Mouse (Mus musculus) hindbrain, embryonic 16.5 days (tissue): ENCODE measurements around the gene Ptn. TPM values are rescaled to one million over a fixed set of nuclear protein-coding genes. Genes with fewer than 3 reads are reported as not detected.

Experiments used
- ATAC-seq: fragments of 200-750 bp; cut with Nextera tagmentation; 2 replicates; pipeline ENCODE4 v1.8.0; 2017; ENCODE audit warnings: moderate TSS enrichment, moderate library complexity
- H3K27ac ChIP-seq: fragments of 300-500 bp; sonication (generic); 2 replicates; pipeline ENCODE4 v1.5.1; 2014; ENCODE audit warnings: low read depth, mild to moderate bottlenecking, control low read depth, low read length, moderate library complexity
- H3K27me3 ChIP-seq: fragments of 300-500 bp; sonication (generic); replicated peaks from 2 replicates; pipeline ENCODE4 v1.6.1; 2014; ENCODE audit warnings: low read length; ENCODE audit not compliant: control insufficient read depth, insufficient read depth
- H3K36me3 ChIP-seq: fragments of 300-500 bp; sonication (generic); 2 replicates; pipeline ENCODE4 v1.6.1; 2014; ENCODE audit warnings: mild to moderate bottlenecking, low read length, moderate library complexity, mixed read lengths; ENCODE audit not compliant: control insufficient read depth, insufficient read depth
- H3K4me1 ChIP-seq: fragments of 300-500 bp; sonication (generic); 2 replicates; pipeline ENCODE4 v1.6.1; 2014; ENCODE audit warnings: low read depth, low read length; ENCODE audit not compliant: control insufficient read depth, insufficient read depth
- H3K4me2 ChIP-seq: fragments of 300-500 bp; sonication (generic); 2 replicates; pipeline ENCODE4 v1.6.1; 2014; ENCODE audit warnings: mild to moderate bottlenecking, low read length, control low read depth, moderate library complexity
- H3K4me3 ChIP-seq: fragments of 300-500 bp; sonication (generic); 2 replicates; pipeline ENCODE4 v1.5.1; 2014; ENCODE audit warnings: mild to moderate bottlenecking, low read length, control low read depth, moderate library complexity
- H3K9ac ChIP-seq: fragments of 300-500 bp; sonication (generic); 2 replicates; pipeline ENCODE4 v1.6.1; 2014; ENCODE audit warnings: low read depth, mild to moderate bottlenecking, control low read depth, low read length, moderate library complexity
- H3K9me3 ChIP-seq: fragments of 300-500 bp; sonication (generic); 2 replicates; pipeline ENCODE4 v1.6.1; 2014; ENCODE audit warnings: mild to moderate bottlenecking, low read length, moderate library complexity; ENCODE audit not compliant: control insufficient read depth
- WGBS: fragments of 180-500 bp; shearing (Covaris S2); extraction: QIAGEN DNeasy Blood & Tissue Kit; methylation state at CpG from one replicate; pipeline ENCODE4 v1.1.7; 2014; 5-methylcytosine and 5-hydroxymethylcytosine counted together
- microRNA-seq: library from miRNA; unstranded; fragments of <30 nt; microRNA quantifications from one replicate; pipeline ENCODE4, GENCODE M21; 2017
- polyA plus RNA-seq: library from polyadenylated mRNA; unstranded; fragments of >200 nt; fragmentation: Nextera tagmentation; extraction: Ambion mirVana; gene quantifications from 2 replicates; pipeline ENCODE4 v1.2.1, GENCODE M21; 2015

Gene Ptn
- polyA plus RNA-seq, 1 experiment from 2014 or later: 988 TPM

GRCm38 (mm10) chr6:36691497-36691896, 118.5 kb downstream of the Ptn start:
- H3K4me3 ChIP-seq: no peak overlapping the region
- H3K27me3 ChIP-seq: no peaks in the 10 kb centered on the region
- 7% methylated on average over 1 of the region's 1 CpGs for WGBS
- peak; percentile 89 for ATAC-seq
- H3K4me2 ChIP-seq: no peak overlapping the region
- no peak overlapping the region for H3K9ac ChIP-seq
- H3K36me3 ChIP-seq: no peaks in the 10 kb centered on the region
- H3K27ac ChIP-seq: no peak overlapping the region
- no peaks in the 10 kb centered on the region for H3K4me1 ChIP-seq
- H3K9me3 ChIP-seq: no peaks in the 10 kb centered on the region

GRCm38 (mm10) chr6:36690941-36691340, 119.1 kb downstream of the Ptn start:
- WGBS: 80% methylated on average over 4 of the region's 4 CpGs
- H3K4me2 ChIP-seq: no peak overlapping the region
- no peaks in the 10 kb centered on the region for H3K9me3 ChIP-seq
- no peaks in the 10 kb centered on the region for H3K27me3 ChIP-seq
- H3K4me3 ChIP-seq: no peak overlapping the region
- no peaks in the 10 kb centered on the region for H3K36me3 ChIP-seq
- no peak for ATAC-seq
- H3K9ac ChIP-seq: no peak overlapping the region
- no peak overlapping the region for H3K27ac ChIP-seq
- no peaks in the 10 kb centered on the region for H3K4me1 ChIP-seq

- Histone ChIP-seq H3K4me2 (no peak overlapping the region), H3K27me3 (no peaks in the 10 kb centered on the region), H3K36me3 (no peaks in the 10 kb centered on the region), H3K4me3 (no peak overlapping the region), H3K9ac (no peak overlapping the region), H3K9me3 (no peaks in the 10 kb centered on the region), H3K27ac (no peak overlapping the region), H3K4me1 (no peaks in the 10 kb centered on the region)
- no peak for ATAC-seq
- WGBS: 52% methylated on average over 8 of the region's 8 CpGs
Observed at GRCm38 (mm10) chr6:36676710-36677691, 133.0 kb downstream of the Ptn start.

- WGBS: 38% methylated on average over 11 of the region's 11 CpGs
- Histone ChIP-seq H3K4me1 (no peaks in the 10 kb centered on the region), H3K4me3 (no peak overlapping the region), H3K27me3 (no peaks in the 10 kb centered on the region), H3K27ac (0 out of 2 replicates have a peak overlapping the region, but pooled peaks have one; percentile 29), H3K9me3 (no peaks in the 10 kb centered on the region), H3K4me2 (no peak overlapping the region), H3K36me3 (no peaks in the 10 kb centered on the region), H3K9ac (no peak overlapping the region)
- ATAC-seq: peak; percentile 56; the same call in 1 of the 2 replicates
Observed at GRCm38 (mm10) chr6:36672399-36673221, 137.4 kb downstream of the Ptn start.

- no peak overlapping the region for H3K9ac ChIP-seq
- H3K4me3 ChIP-seq: no peak overlapping the region
- H3K4me1 ChIP-seq: no peaks in the 10 kb centered on the region
- H3K4me2 ChIP-seq: no peak overlapping the region
- H3K36me3 ChIP-seq: no peaks in the 10 kb centered on the region
- no peak overlapping the region for H3K27ac ChIP-seq
- H3K27me3 ChIP-seq: no peaks in the 10 kb centered on the region
- no peaks in the 10 kb centered on the region for H3K9me3 ChIP-seq
- ATAC-seq: no peak
- WGBS: 85% methylated on average over 3 of the region's 3 CpGs
Observed at GRCm38 (mm10) chr6:36671274-36671673, 138.7 kb downstream of the Ptn start.

Small RNA genes lying within 50 kb of the gene (microRNA-seq; reads per million reads assigned to microRNA genes)
- gene Gm25111: not detected
